Comparison of ENCODE assay signal across 7 mouse cellular contexts in the genomic region with DNA sequence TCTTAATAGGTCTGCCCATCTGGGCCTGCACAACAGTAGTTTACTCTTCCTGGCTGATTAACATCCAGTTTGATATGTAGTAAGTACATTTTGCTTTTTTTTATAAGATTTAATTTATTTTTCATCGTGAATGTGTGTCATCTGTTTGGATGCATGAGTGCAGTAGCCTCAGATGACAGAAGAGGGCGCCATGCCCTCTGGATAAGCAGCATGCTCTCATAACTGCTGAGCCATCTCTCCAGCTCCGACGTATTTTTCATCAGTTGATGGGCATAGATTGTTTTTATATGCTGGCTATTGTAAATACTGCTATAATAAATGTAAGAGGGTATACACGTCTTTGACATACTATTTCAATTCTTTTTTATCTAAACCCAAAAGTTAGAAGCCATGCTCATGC. TPM values are rescaled to one million over a fixed set of nuclear protein-coding genes. Genes with fewer than 3 reads are reported as not detected.
DNase-seq lines count a peak whose midpoint lies in the region; ATAC-seq lines count a peak whose summit lies in the region.

No protein-coding gene starts in this region.

- peak; percentile 32 for DNase-seq in kidney, adult 9 months
- peak; percentile 72 for DNase-seq in CD4-positive helper T cell, adult 2 months (ENCODE audit: low read depth, low spot score)
- DNase-seq in ES-CJ7 (ENCODE audit: low read depth, low spot score): peak; percentile 56
- DNase-seq in embryo, embryonic 10.5 days (ENCODE audit: low spot score): peak; percentile 70
- DNase-seq in left cerebral cortex, postnatal 25 days (ENCODE audit: low spot score in 2 of 2): peak; percentile 23 to 34
- DNase-seq in splenic B cell, adult 2 months (ENCODE audit: low read depth, low spot score): peak; percentile 86

- no peak overlapping the region for H3K9ac ChIP-seq in kidney, embryonic 16.5 days (replicated peaks; ENCODE audit: low read length)

- no peak overlapping the region for H3K4me2 ChIP-seq in kidney, embryonic 16.5 days (replicated peaks; ENCODE audit: low read depth, low read length)

- intact Hi-C loops in left cerebral cortex, postnatal 25 days (cut with DNase I): loop anchor here (1.0 to 2.0 kb wide), 2 partner anchors 40 to 527 kb away; no protein-coding TSS in a partner anchor

- no peaks in the 10 kb centered on the region for H3K27me3 ChIP-seq in kidney, embryonic 16.5 days (ENCODE audit: insufficient read depth, low read length)
- H3K27me3 ChIP-seq in splenic B cell, adult 2 months (ENCODE audit: control insufficient read depth, insufficient read depth, low read length, poor library complexity, severe bottlenecking): no peaks in the 10 kb centered on the region

- WGBS in kidney, embryonic 16.5 days: 34% methylated on average over 5 of the region's 5 CpGs

- no peaks in the 10 kb centered on the region for H3K4me1 ChIP-seq in kidney, embryonic 16.5 days (ENCODE audit: insufficient read depth, low read length)

- no peak overlapping the region for H3K4me3 ChIP-seq in kidney, embryonic 16.5 days (ENCODE audit: low read length)

- no peaks in the 10 kb centered on the region for H3K36me3 ChIP-seq in kidney, embryonic 16.5 days (ENCODE audit: insufficient read depth, low read length)
- H3K36me3 ChIP-seq in splenic B cell, adult 2 months (ENCODE audit: control insufficient read depth, insufficient read depth, low read length, poor library complexity, severe bottlenecking): no peaks in the 10 kb centered on the region

- ATAC-seq in kidney, embryonic 16.5 days (ENCODE audit: low FRiP score, low TSS enrichment): no peak

- H3K9me3 ChIP-seq in kidney, embryonic 16.5 days (ENCODE audit: low read length): no peaks in the 10 kb centered on the region

- H3K27ac ChIP-seq in kidney, embryonic 16.5 days (ENCODE audit: low read length): no peak overlapping the region

RNA-seq across cellular contexts. Expression of gene Kctd12, which starts 29.3 kb away (rescaled TPM):
- 8.9 and 9.0 TPM in 2 replicates for polyA plus RNA-seq in kidney, embryonic 16.5 days (2015; fragmentation: Nextera tagmentation; extraction: Ambion mirVana)
- total RNA-seq in left cerebral cortex, postnatal 25 days (2021): 10 to 100 TPM; 50.2 to 54.0 TPM

RNA-seq across cellular contexts. Expression of gene Acod1, which starts 35.0 kb away (rescaled TPM):
- polyA plus RNA-seq in kidney, embryonic 16.5 days (2015; fragmentation: Nextera tagmentation; extraction: Ambion mirVana): not detected in 2 replicates
- total RNA-seq in left cerebral cortex, postnatal 25 days (2021): not detected

RNA-seq across cellular contexts. Expression of gene Cln5, which starts 58.2 kb away (rescaled TPM):
- 36.7 and 38.1 TPM in 2 replicates for polyA plus RNA-seq in kidney, embryonic 16.5 days (2015; fragmentation: Nextera tagmentation; extraction: Ambion mirVana)
- total RNA-seq in left cerebral cortex, postnatal 25 days (2021): 1 to 10 TPM; 9.2 to 9.8 TPM

Comparison
In these comparisons a context has a peak if more than half of its experiments do, and no peak if none do; other contexts are left out.
1. DNase-seq: peak in every context shown above with its lines; median percentile 86 in splenic B cell, adult 2 months; 72 in CD4-positive helper T cell, adult 2 months; 70 in embryo, embryonic 10.5 days; 56 in ES-CJ7; 32 in kidney, adult 9 months; 28 in left cerebral cortex, postnatal 25 days.